Mouse (Mus musculus) left cerebral cortex, adult 18-20 months (tissue): ENCODE data around the gene Opa3. TPM values are rescaled to one million over a fixed set of nuclear protein-coding genes. Genes with fewer than 3 reads are reported as not detected.

Source experiments
- DNase-seq, 2 experiments: peaks; one replicate each; pipeline ENCODE4 v3.0.0; 2021 to 2022; ENCODE audit warnings: low spot score in 2 of 2, mixed read lengths in 1 of 2
- total RNA-seq, 2 experiments: library from RNA; stranded (reverse); gene quantifications; 2 replicates each; pipeline ENCODE4 v1.2.3; 2021

The Opa3 gene
- total RNA-seq, 2 experiments from 2014 or later = 47.3 to 47.6 TPM

- DNase-seq = no peak
Measured at GRCm38 (mm10) chr7:19214369-19214768, 13.8 kb upstream of the Opa3 start.

- DNase-seq = no peak
Measured at GRCm38 (mm10) chr7:19214940-19215339, 13.2 kb upstream of the Opa3 start.

- no peak for DNase-seq
Measured at GRCm38 (mm10) chr7:19217492-19217891, 10.6 kb upstream of the Opa3 start.

- DNase-seq = no peak
Measured at GRCm38 (mm10) chr7:19217944-19218343, 10.2 kb upstream of the Opa3 start.

- no peak for DNase-seq
Measured at GRCm38 (mm10) chr7:19220061-19220460, 8.1 kb upstream of the Opa3 start.

- DNase-seq = no peak
Measured at GRCm38 (mm10) chr7:19222189-19222588, 5.9 kb upstream of the Opa3 start.

- DNase-seq = no peak
Measured at GRCm38 (mm10) chr7:19222875-19223274, 5.3 kb upstream of the Opa3 start.

GRCm38 (mm10) chr7:19224933-19225332 is 3.2 kb upstream of the Opa3 start:
- DNase-seq = no peak

- DNase-seq = peak; percentile 26 to 41
Measured at GRCm38 (mm10) chr7:19226817-19227797, 1.0 kb upstream of the Opa3 start.

GRCm38 (mm10) chr7:19228793-19229148 is 637 bp downstream of the Opa3 start:
- no peak for DNase-seq

- no peak for DNase-seq
Measured at GRCm38 (mm10) chr7:19229404-19229803, 1.3 kb downstream of the Opa3 start.

- no peak for DNase-seq
Measured at GRCm38 (mm10) chr7:19230041-19230580, 2.0 kb downstream of the Opa3 start.

GRCm38 (mm10) chr7:19230899-19231298 is 2.8 kb downstream of the Opa3 start:
- no peak for DNase-seq

- no peak for DNase-seq
Measured at GRCm38 (mm10) chr7:19231849-19232248, 3.7 kb downstream of the Opa3 start.

GRCm38 (mm10) chr7:19234652-19235051 is 6.5 kb downstream of the Opa3 start:
- DNase-seq = no peak

GRCm38 (mm10) chr7:19235092-19235671 is 7.0 kb downstream of the Opa3 start:
- DNase-seq = no peak

- DNase-seq = no peak
Measured at GRCm38 (mm10) chr7:19236411-19236810, 8.3 kb downstream of the Opa3 start.

- no peak for DNase-seq
Measured at GRCm38 (mm10) chr7:19238344-19238743, 10.2 kb downstream of the Opa3 start.

GRCm38 (mm10) chr7:19239423-19239822 is 11.3 kb downstream of the Opa3 start:
- peak; percentile 94 to 97 for DNase-seq

GRCm38 (mm10) chr7:19239986-19240385 is 11.9 kb downstream of the Opa3 start:
- DNase-seq = no peak

- peak; percentile 18 to 34 for DNase-seq
Measured at GRCm38 (mm10) chr7:19240905-19241463, 12.8 kb downstream of the Opa3 start.

- no peak for DNase-seq
Measured at GRCm38 (mm10) chr7:19242005-19242404, 13.9 kb downstream of the Opa3 start.
